17 mouse cellular contexts compared by ENCODE assay signal in the genomic region with DNA sequence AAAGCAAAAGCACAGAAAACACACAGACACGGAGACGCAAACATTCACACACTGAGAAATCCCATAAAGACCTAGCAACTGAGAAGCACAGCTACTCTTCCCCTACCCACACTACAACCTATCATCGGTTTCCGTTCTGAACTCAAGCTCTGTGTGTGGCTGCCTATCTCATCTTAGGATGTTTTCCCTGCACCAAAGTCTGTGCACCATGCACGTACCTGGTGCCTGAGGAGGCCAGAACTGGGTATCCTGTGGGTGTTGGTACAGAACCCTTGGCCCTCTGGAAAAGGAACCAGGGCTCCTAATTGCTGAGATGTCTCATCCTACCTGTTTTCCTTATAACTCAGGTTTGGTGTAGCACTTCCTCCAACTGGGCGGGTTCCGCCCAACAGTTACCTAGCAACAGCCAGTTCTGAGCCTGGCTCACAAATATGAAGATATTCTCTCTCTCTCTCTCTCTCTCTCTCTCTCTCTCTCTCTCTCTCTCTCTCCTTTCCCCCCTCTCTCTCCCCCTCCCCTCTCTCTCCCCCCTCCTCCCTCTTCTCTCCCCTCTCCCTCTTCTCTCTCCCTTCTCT. TPM values are rescaled to one million over a fixed set of nuclear protein-coding genes. Genes with fewer than 3 reads are reported as not detected.
DNase-seq lines count a peak whose midpoint lies in the region; TF ChIP-seq lines count a peak whose summit lies in the region.
"Had no signal": no experiment of that assay in that cellular context is flagged by ENCODE, and none has a peak within 500 bp of the region (broad histone marks: within the 10 kb centered on the region; RNA-seq: fewer than 3 reads in every experiment).

No protein-coding gene starts in this region.

- DNase-seq in left cerebral cortex, postnatal 14 days (ENCODE audit: low spot score in 2 of 2): peak; percentile 13 to 22
- DNase-seq in left cerebral cortex, postnatal 4 days: no peak
- DNase-seq in CD4-positive helper T cell, adult 2 months (ENCODE audit: low read depth, low spot score): peak; percentile 79
- DNase-seq in MEL (ENCODE audit: low read depth, low spot score): peak; percentile 44
- peak; percentile 19 to 38 for DNase-seq in spleen, postnatal 36 days (ENCODE audit: low spot score in 2 of 2)
- no peak for DNase-seq in adrenal gland, adult (ENCODE audit: inconsistent age in 2 of 2, low spot score in 1 of 2)
- DNase-seq in cerebellum, postnatal 14 days: no peak
- DNase-seq: adrenal gland, postnatal 36 days; cerebellum, adult 11-12 months; embryo, embryonic 11 days; heart, adult 18-20 months; kidney, postnatal 10 days; lung, postnatal 14 days; midbrain, embryonic 14.5 days had no signal

- no peaks in the 10 kb centered on the region for H3K27me3 ChIP-seq in MEL (ENCODE audit: control insufficient read depth in 1 of 2, insufficient read depth in 2 of 2, low read length in 2 of 2)
- H3K27me3 ChIP-seq: liver, embryonic 12.5 days; neural tube, embryonic 12.5 days had no signal

- no peaks in the 10 kb centered on the region for H3K9me3 ChIP-seq in MEL (replicated peaks; ENCODE audit: insufficient read depth, low read length)
- H3K9me3 ChIP-seq: liver, embryonic 12.5 days; neural tube, embryonic 12.5 days had no signal

- peaks cover 0 to 16% of the 10 kb centered on the region in 2 experiments; a peak in 1 of 4 replicates for H3K36me3 ChIP-seq in MEL (ENCODE audit: control insufficient read depth in 1 of 2, insufficient read depth in 2 of 2, low read length in 2 of 2)
- H3K36me3 ChIP-seq: liver, embryonic 12.5 days; neural tube, embryonic 12.5 days had no signal

- no peak overlapping the region for H3K27ac ChIP-seq in MEL (ENCODE audit: control insufficient read depth, low read depth, low read length)
- H3K27ac ChIP-seq: liver, embryonic 12.5 days; neural tube, embryonic 12.5 days had no signal

- TF ChIP-seq RAD21 in MEL (IDR thresholded peaks at IDR 0.05; ENCODE audit: low read depth, low read length): no peak

- no peak overlapping the region for H3K9ac ChIP-seq in MEL (ENCODE audit: control insufficient read depth, low read depth, low read length, poor library complexity, severe bottlenecking)
- H3K9ac ChIP-seq: liver, embryonic 12.5 days; neural tube, embryonic 12.5 days had no signal

- TF ChIP-seq POLR2A in MEL (IDR thresholded peaks at IDR 0.05; ENCODE audit: control insufficient read depth in 1 of 2, insufficient read depth in 1 of 2, low read depth in 1 of 2, low read length in 2 of 2, poor library complexity in 1 of 2): no peak

- peak overlapping the region in 1 of 2 experiments; percentile 40; a peak in 1 of 4 replicates for H3K4me3 ChIP-seq in MEL (ENCODE audit: control insufficient read depth in 1 of 2, insufficient read depth in 1 of 2, low read depth in 2 of 2, low read length in 2 of 2)
- H3K4me3 ChIP-seq: erythroblast, embryonic 14.5 days; liver, embryonic 12.5 days; neural tube, embryonic 12.5 days had no signal

- H3K79me2 ChIP-seq in MEL (ENCODE audit: control insufficient read depth, insufficient read depth, low read length, poor library complexity): no peaks in the 10 kb centered on the region

- intact Hi-C loops in left cerebral cortex, postnatal 14 days (cut with DNase I): no loop called here
- intact Hi-C loops in left cerebral cortex, postnatal 4 days (cut with DNase I): loop anchor here (5.0 kb wide), 1 partner anchor 223 kb away; no protein-coding TSS in a partner anchor

- H3K4me1 ChIP-seq in MEL (ENCODE audit: control insufficient read depth in 1 of 2, insufficient read depth in 2 of 2, low read length in 2 of 2): peaks cover 8 to 21% of the 10 kb centered on the region in 2 experiments
- H3K4me1 ChIP-seq: neural tube, embryonic 12.5 days had no signal

- TF ChIP-seq CTCF in MEL (IDR thresholded peaks at IDR 0.05 in 2 of 3, conservative IDR thresholded peaks at IDR 0.05 in 1 of 3; ENCODE audit: control insufficient read depth in 1 of 3, insufficient read depth in 1 of 3, low read depth in 2 of 3, low read length in 3 of 3, poor library complexity in 1 of 3, severe bottlenecking in 1 of 3): no peak

- no peak for TF ChIP-seq EP300 in MEL (IDR thresholded peaks at IDR 0.05; ENCODE audit: low read depth in 1 of 2, low read length in 2 of 2)

TF ChIP-seq in MEL, 35 proteins besides CTCF, POLR2A, EP300 and RAD21:
- TF ChIP-seq POLR2AphosphoS5 (IDR thresholded peaks at IDR 0.05; ENCODE audit: borderline replicate concordance, low read depth, low read length) (no peak), JUND (IDR thresholded peaks at IDR 0.05; ENCODE audit: low read depth, low read length) (0 out of 2 replicates have a peak, but pooled peaks have one; percentile 53)

RNA-seq across cellular contexts. Expression of gene Rubcnl, which starts 30.9 kb away (rescaled TPM):
- 1 to 10 TPM; 1.3 to 1.5 TPM for total RNA-seq in left cerebral cortex, postnatal 14 days (2021)
- under 1 TPM; 0.30 to 0.36 TPM for total RNA-seq in left cerebral cortex, postnatal 4 days (2021)
- total RNA-seq in MEL (2012; rRNA removed): 0.04 and 0.13 TPM in 2 replicates
- polyA plus RNA-seq in MEL (2012; ENCODE audit: insufficient read depth in 1 of 2, insufficient read length in 2 of 2, low read depth in 1 of 2, low replicate concordance in 2 of 2, missing spikeins in 1 of 2): under 1 TPM in 1 of 2 experiments, not detected in 1; 0.06 TPM

RNA-seq across cellular contexts. Expression of gene Lrch1, which starts 37.2 kb away (rescaled TPM):
- total RNA-seq in left cerebral cortex, postnatal 14 days (2021): 10 to 100 TPM; 20.7 to 25.4 TPM
- 10 to 100 TPM; 40.9 to 43.4 TPM for total RNA-seq in left cerebral cortex, postnatal 4 days (2021)
- total RNA-seq in MEL (2012; rRNA removed): 2.8 and 3.3 TPM in 2 replicates
- 1 to 10 TPM in 1 of 2 experiments, not detected in 1; 6.1 TPM for polyA plus RNA-seq in MEL (2012; ENCODE audit: insufficient read depth in 1 of 2, insufficient read length in 2 of 2, low read depth in 1 of 2, low replicate concordance in 2 of 2, missing spikeins in 1 of 2)

Comparison
In these comparisons a context has a peak if more than half of its experiments do, and no peak if none do; other contexts are left out.
1. DNase-seq: peak in left cerebral cortex, postnatal 14 days (2 of 2), CD4-positive helper T cell, adult 2 months (single experiment), MEL (single experiment) and spleen, postnatal 36 days (2 of 2); none in left cerebral cortex, postnatal 4 days (single experiment), adrenal gland, adult (0 of 2) and cerebellum, postnatal 14 days (0 of 2).